Comparison of ENCODE assay signal across 10 mouse cellular contexts in the genomic region with DNA sequence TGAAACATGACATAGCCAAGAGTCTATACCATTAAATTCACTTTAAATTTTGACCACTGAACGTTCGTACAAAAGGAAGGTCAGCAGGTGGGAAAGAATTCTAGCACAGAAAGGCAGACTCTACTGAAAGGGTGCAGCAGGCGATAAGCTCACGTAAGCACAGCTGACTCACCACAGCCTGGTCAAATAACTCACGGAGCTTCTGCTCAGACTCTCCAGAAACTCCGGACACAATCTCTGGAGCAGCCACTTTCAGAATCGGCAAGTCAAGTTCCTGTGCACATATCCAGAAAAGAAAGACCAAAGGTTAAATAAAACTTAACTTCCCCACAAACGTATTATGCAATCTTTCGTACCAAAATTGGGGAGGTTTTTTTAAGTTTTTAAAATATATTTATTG.
"Had no signal": no experiment of that assay in that cellular context is flagged by ENCODE, and none has a peak within 500 bp of the region (broad histone marks: within the 10 kb centered on the region; RNA-seq: fewer than 3 reads in every experiment).

No protein-coding gene starts in this region.

- DNase-seq: kidney, adult 2 months; kidney, postnatal 25 days; layer of hippocampus, adult 9-11 months; liver, embryonic 13.5 days; lung, embryonic 14.5 days; midbrain, embryonic 14.5 days; right cerebral cortex, adult 18-20 months; right cerebral cortex, postnatal 14 days; right cerebral cortex, postnatal 4 days; thymus, postnatal 25 days had no signal
